In the genomic region with DNA sequence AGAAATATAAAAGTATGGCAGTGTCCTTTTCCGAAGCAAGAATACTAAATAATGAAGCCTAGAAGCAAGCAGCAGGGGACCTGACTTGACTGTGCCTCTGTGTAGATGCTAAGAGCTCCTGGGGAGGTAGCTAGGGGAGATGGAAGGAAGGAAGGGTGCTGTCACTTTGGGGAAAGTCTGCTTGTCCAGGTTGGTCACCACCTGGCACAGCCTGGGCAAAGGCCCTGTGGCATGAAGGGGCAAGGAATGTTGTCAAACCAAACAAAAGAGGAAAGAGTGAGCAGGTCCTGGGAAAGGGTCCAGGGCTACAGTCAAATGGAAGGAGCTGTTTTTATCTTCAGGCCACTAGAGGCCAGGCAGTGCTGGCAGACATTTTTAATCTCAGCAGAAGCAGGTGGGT, we compare ENCODE assay signal across 12 mouse cellular contexts.
"Had no signal": no experiment of that assay in that cellular context is flagged by ENCODE, and none has a peak within 500 bp of the region (broad histone marks: within the 10 kb centered on the region; RNA-seq: fewer than 3 reads in every experiment).

No protein-coding gene starts in this region.

- H3K27me3 ChIP-seq: limb, embryonic 12.5 days; neural tube, embryonic 13.5 days had no signal

- H3K4me2 ChIP-seq: limb, embryonic 12.5 days; neural tube, embryonic 13.5 days had no signal

- H3K4me3 ChIP-seq: limb, embryonic 12.5 days; neural tube, embryonic 13.5 days had no signal

- DNase-seq: kidney, adult 2 months; layer of hippocampus, adult 9-11 months; layer of hippocampus, postnatal 36 days; lung, adult 2 months; lung, postnatal 36 days; midbrain, embryonic 14.5 days; right cerebral cortex, adult 18-20 months; right cerebral cortex, postnatal 25 days; thymus, postnatal 36 days had no signal

- H3K9me3 ChIP-seq: neural tube, embryonic 13.5 days had no signal

- H3K9ac ChIP-seq: limb, embryonic 12.5 days; neural tube, embryonic 13.5 days had no signal

- ATAC-seq: lung, postnatal 0 days had no signal

- H3K27ac ChIP-seq: neural tube, embryonic 13.5 days had no signal
